Mouse (Mus musculus): ENCODE results near the gene Akap17b.

Akap17b gene

DNA sequence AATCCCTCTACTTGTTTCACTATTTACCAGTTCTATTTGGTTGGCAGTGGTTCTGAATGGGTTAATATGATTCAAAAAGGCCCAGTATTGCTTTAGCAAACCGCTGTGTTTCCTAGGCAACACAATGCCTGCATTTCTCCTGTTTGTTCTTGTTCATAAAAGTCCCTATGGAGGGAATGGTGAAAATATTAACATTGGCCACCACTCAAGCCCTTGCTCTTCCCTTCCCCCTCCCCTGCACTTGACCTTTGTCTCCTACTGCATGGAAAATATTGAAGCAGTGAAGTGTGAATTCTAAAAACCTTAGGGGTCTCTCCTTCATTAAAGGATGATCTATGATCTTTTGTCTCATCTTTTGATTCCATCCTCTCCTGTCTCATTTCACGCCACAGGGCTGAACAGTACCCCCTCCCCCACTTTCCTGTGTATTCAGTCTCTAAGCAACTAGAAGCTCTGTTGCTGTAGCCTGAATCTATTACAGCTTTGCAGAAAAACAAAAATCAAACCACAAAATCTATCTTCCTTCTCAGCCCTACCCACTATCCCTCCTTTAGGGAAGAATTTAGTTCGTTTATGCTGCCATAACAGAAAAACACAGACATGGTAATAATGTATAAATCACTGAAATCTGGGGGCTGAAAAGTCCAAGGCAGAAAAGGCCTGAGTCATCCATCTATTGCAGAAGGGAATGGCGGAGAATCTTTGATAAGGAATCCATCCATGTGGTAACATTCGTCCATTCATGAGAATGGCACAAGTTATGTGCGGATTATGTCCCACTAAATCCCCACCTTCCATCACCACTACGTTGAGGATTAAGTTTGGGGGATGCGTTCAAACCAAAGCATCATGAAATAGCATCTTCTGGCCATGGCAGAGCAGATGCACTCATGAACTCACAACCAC is 57.6 kb downstream of the Akap17b start:
- in situ Hi-C loops (cut with MboI, MseI): no loop called here

DNA sequence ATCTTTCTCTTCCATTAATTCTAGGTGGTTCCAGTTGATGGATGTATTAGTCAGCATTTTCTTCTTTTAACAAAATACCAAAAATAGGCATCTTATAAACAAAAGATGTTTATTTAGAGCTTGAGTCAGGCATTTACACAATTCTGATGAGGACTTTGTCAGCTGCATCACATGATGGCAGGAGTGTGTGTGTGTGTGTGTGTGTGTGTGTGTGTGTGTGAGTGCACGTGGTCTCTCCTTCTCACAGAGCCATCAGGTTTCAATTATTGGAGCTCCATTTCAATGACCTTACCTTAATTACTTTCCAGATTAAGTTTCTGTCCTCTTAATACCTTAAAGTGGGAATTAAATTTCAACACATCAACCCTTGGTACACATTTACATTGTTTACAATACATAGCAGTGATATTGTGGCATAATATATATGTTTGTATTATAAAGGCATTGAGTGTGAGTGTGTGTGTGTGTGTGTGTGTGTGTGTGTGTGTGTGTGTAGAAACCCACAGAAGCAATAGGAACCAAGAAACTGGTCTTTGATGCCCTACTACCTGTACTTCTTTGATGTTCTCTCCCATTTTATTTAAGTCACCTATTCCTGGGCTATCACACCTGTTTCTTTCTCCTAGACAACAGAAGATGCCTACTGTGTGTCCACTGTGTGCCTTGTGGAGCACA is 58.4 kb downstream of the Akap17b start:
- in situ Hi-C loops (cut with MboI, MseI): no loop called here

DNA sequence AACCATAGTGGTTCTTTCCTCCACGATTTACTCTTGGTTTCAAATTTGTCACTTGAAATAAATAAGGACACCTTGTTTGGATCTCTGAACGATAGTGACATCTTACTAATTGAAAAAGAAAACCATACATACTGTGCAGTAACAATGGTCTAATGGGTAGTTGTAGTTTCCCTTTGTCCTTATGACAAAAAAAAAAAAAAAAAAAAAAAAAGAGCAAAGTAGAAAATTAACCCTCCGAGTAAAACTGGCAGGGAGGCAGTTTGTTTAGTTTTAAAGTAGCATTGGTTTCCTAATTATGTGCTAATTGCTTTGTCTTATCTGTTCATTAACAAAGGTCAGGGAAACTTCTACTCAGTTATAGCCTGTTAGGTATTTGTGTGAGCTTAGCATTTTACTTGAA is 83.1 kb downstream of the Akap17b start:
- in situ Hi-C loops (cut with MboI, MseI): no loop called here

DNA sequence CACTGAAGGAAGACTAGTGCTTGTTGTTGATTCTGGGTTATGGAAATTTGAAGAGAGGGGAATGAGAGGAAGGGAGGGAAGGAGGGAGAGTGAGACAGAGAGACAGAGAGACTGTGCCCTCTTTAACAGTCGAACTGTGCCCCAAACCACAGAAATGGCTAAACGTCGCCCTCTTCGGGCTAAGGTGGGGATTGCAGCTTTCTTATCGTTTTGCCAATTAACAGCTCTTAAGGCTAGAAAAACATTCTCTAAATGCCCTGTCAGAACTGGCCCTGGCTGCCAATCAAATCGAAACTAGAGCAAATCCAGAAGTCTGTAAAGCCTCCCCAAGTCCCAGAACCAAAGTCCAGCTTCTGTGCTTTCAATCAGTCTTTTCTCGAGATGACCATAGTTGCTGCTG is 83.5 kb downstream of the Akap17b start:
- in situ Hi-C loops (cut with MboI, MseI): no loop called here

DNA sequence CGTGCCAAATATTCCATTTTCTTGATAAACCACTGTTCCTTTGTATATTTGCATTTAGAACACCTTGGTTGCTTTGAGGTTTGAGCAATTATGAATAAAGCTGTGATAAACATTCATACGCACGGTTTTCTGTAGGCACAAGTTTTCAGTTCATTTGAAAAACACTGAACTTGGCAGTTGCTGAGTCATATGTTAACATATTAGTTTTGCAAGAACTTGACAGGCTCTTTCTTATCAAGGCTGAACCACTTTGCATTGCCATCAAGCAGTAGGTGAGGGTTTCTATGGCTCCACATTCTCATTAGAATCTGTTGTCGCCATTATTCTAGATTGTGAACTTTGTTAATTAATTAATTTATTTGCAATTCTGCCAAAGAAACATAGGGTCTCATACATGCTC is 85.0 kb downstream of the Akap17b start:
- in situ Hi-C loops (cut with MboI, MseI): no loop called here
